Mouse (Mus musculus) brain, embryonic 14.5 days (tissue): ENCODE measurements around the gene Chrna10.

Source experiments
- CTCF ChIP-seq: fragments of 200-500 bp; IDR thresholded peaks from 2 replicates; pipeline ENCODE4 v1.5.1; 2012; ENCODE audit warnings: inconsistent platforms, mild to moderate bottlenecking, moderate library complexity, borderline replicate concordance; ENCODE audit not compliant: insufficient read depth, insufficient read length; ENCODE audit errors: extremely low read depth
- POLR2A ChIP-seq: fragments of 200-500 bp; IDR thresholded peaks from 2 replicates; pipeline ENCODE4 v1.6.1; 2012; ENCODE audit warnings: mild to moderate bottlenecking, inconsistent platforms, borderline replicate concordance; ENCODE audit not compliant: poor library complexity, insufficient read depth, insufficient read length, severe bottlenecking; ENCODE audit errors: extremely low read depth

- TF ChIP-seq CTCF (no peak), POLR2A (no peak)
Measured at GRCm38 (mm10) chr7:102120326-102120725, 3.7 kb upstream of the Chrna10 start.
